Mouse (Mus musculus) NIH3T3 (cell line): ENCODE measurements at regions not wholly inside any gene's neighbourhood (a gene's known extent, or its start where the extent isn't known, plus 50 kb on each side); places are given as distances from the start of the nearest gene placed in this dataset.

Experiments used
- DNase-seq: peaks from one replicate; pipeline ENCODE4 v3.0.0-alpha.2; 2012; ENCODE audit warnings: low read depth

GRCm38 (mm10) chr11:32908723-32909411 is 84.5 kb upstream of the Smim23 start:
- DNase-seq, result no peak

GRCm38 (mm10) chr11:32907520-32908233 is 83.3 kb upstream of the Smim23 start:
- DNase-seq, result no peak

GRCm38 (mm10) chr11:32903970-32904369 is 79.6 kb upstream of the Smim23 start:
- no peak for DNase-seq

GRCm38 (mm10) chr11:32903389-32903788 is 79.0 kb upstream of the Smim23 start:
- DNase-seq, result no peak

- no peak for DNase-seq
Observed at GRCm38 (mm10) chr11:32902923-32903322, 78.5 kb upstream of the Smim23 start.

GRCm38 (mm10) chr11:32900437-32900836 is 76.0 kb upstream of the Smim23 start:
- DNase-seq, result peak; percentile 23

- DNase-seq, result peak; percentile 50
Observed at GRCm38 (mm10) chr11:32899604-32900216, 75.3 kb upstream of the Smim23 start.

- no peak for DNase-seq
Observed at GRCm38 (mm10) chr11:32895400-32895799, 71.0 kb upstream of the Smim23 start.

- DNase-seq, result no peak
Observed at GRCm38 (mm10) chr11:32893146-32893903, 68.9 kb upstream of the Smim23 start.

- DNase-seq, result no peak
Observed at GRCm38 (mm10) chr11:32892496-32892895, 68.1 kb upstream of the Smim23 start.

- peak; percentile 71 for DNase-seq
Observed at GRCm38 (mm10) chr11:32889248-32889647, 64.8 kb upstream of the Smim23 start.

GRCm38 (mm10) chr11:32884744-32885143 is 60.3 kb upstream of the Smim23 start:
- no peak for DNase-seq

GRCm38 (mm10) chr11:32883062-32883852 is 58.9 kb upstream of the Smim23 start:
- DNase-seq, result no peak

GRCm38 (mm10) chr11:32878967-32879366 is 54.6 kb upstream of the Smim23 start:
- no peak for DNase-seq
